Mouse (Mus musculus): ENCODE measurements around the gene Numa1. TPM values are rescaled to one million over a fixed set of nuclear protein-coding genes. Genes with fewer than 3 reads are reported as not detected.

Numa1 gene
- total and polyA plus RNA-seq, 2 experiments from 2014 or later, result 20.6 to 74.0 TPM

- Histone ChIP-seq H3K4me2 (ENCODE audit: low read depth, low read length, poor library complexity, severe bottlenecking) (peak overlapping the region; percentile 58), H3K27ac (ENCODE audit: low read depth, low read length) (peak overlapping the region; percentile 99), H3K27me3 (ENCODE audit: insufficient read depth, low read length) (no peaks in the 10 kb centered on the region), H3K9me3 (ENCODE audit: low read length) (no peaks in the 10 kb centered on the region), H3K9ac (replicated peaks; ENCODE audit: low read length, poor library complexity, severe bottlenecking) (peak overlapping the region; percentile 96), H3K36me3 (ENCODE audit: insufficient read depth, low read length) (no peaks in the 10 kb centered on the region), H3K4me1 (ENCODE audit: insufficient read depth, low read length) (peaks cover 12% of the 10 kb centered on the region; the same call in 1 of the 2 replicates), H3K4me3 (ENCODE audit: low read depth, low read length) (peak overlapping the region; percentile 77)
- DNase-seq (ENCODE audit: low spot score) (peak; percentile 97), ATAC-seq (ENCODE audit: low FRiP score) (peak; percentile 84)
- WGBS, result 0% methylated on average over 12 of the region's 17 CpGs
- TF ChIP-seq CTCF (IDR thresholded peaks at IDR 0.05), result no peak
These were observed 36.5 kb downstream of the Numa1 start for GRCm38 (mm10) chr7:101970429-101970775.

- Histone ChIP-seq H3K9me3 (ENCODE audit: low read length) (no peaks in the 10 kb centered on the region), H3K27me3 (ENCODE audit: insufficient read depth, low read length) (no peaks in the 10 kb centered on the region), H3K4me2 (ENCODE audit: low read depth, low read length, poor library complexity, severe bottlenecking) (peak overlapping the region; percentile 58), H3K4me1 (ENCODE audit: insufficient read depth, low read length) (peaks cover 12% of the 10 kb centered on the region; the same call in 1 of the 2 replicates), H3K36me3 (ENCODE audit: insufficient read depth, low read length) (no peaks in the 10 kb centered on the region), H3K9ac (replicated peaks; ENCODE audit: low read length, poor library complexity, severe bottlenecking) (peak overlapping the region; percentile 96), H3K4me3 (ENCODE audit: low read depth, low read length) (peak overlapping the region; percentile 77), H3K27ac (ENCODE audit: low read depth, low read length) (peak overlapping the region; percentile 99)
- WGBS, result under 1% methylated on average over 19 of the region's 19 CpGs
- peak; percentile 27 for TF ChIP-seq CTCF (IDR thresholded peaks at IDR 0.05)
- DNase-seq (ENCODE audit: low spot score) (peak; percentile 95), ATAC-seq (ENCODE audit: low FRiP score) (peak; percentile 81)
These were observed 37.0 kb downstream of the Numa1 start for GRCm38 (mm10) chr7:101970821-101971461.

GRCm38 (mm10) chr7:101971721-101972120 lies 37.8 kb downstream of the Numa1 start:
- peaks cover 12% of the 10 kb centered on the region; the same call in 1 of the 2 replicates for H3K4me1 ChIP-seq (ENCODE audit: insufficient read depth, low read length)
- H3K9ac ChIP-seq (replicated peaks; ENCODE audit: low read length, poor library complexity, severe bottlenecking), result peak overlapping the region; percentile 96
- 53% methylated on average over 2 of the region's 2 CpGs for WGBS
- no peaks in the 10 kb centered on the region for H3K27me3 ChIP-seq (ENCODE audit: insufficient read depth, low read length)
- TF ChIP-seq CTCF (IDR thresholded peaks at IDR 0.05), result no peak
- ATAC-seq (ENCODE audit: low FRiP score) (no peak), DNase-seq (ENCODE audit: low spot score) (no peak)
- peak overlapping the region; percentile 77; the same call in 1 of the 2 replicates for H3K4me3 ChIP-seq (ENCODE audit: low read depth, low read length)
- no peaks in the 10 kb centered on the region for H3K36me3 ChIP-seq (ENCODE audit: insufficient read depth, low read length)
- peak overlapping the region; percentile 58 for H3K4me2 ChIP-seq (ENCODE audit: low read depth, low read length, poor library complexity, severe bottlenecking)
- H3K9me3 ChIP-seq (ENCODE audit: low read length), result no peaks in the 10 kb centered on the region
- H3K27ac ChIP-seq (ENCODE audit: low read depth, low read length), result peak overlapping the region; percentile 99

- no peak overlapping the region for H3K27ac ChIP-seq (ENCODE audit: low read depth, low read length)
- TF ChIP-seq CTCF (IDR thresholded peaks at IDR 0.05), result no peak
- no peak overlapping the region for H3K9ac ChIP-seq (replicated peaks; ENCODE audit: low read length, poor library complexity, severe bottlenecking)
- no peak overlapping the region for H3K4me2 ChIP-seq (ENCODE audit: low read depth, low read length, poor library complexity, severe bottlenecking)
- H3K36me3 ChIP-seq (ENCODE audit: insufficient read depth, low read length), result no peaks in the 10 kb centered on the region
- 86% methylated on average over 3 of the region's 3 CpGs for WGBS
- no peak overlapping the region for H3K4me3 ChIP-seq (ENCODE audit: low read depth, low read length)
- H3K9me3 ChIP-seq (ENCODE audit: low read length), result no peaks in the 10 kb centered on the region
- H3K4me1 ChIP-seq (ENCODE audit: insufficient read depth, low read length), result peaks cover 11% of the 10 kb centered on the region; the same call in 1 of the 2 replicates
- no peak for ATAC-seq (ENCODE audit: low FRiP score)
- H3K27me3 ChIP-seq (ENCODE audit: insufficient read depth, low read length), result no peaks in the 10 kb centered on the region
- no peak for DNase-seq (ENCODE audit: low spot score)
These were observed 39.8 kb downstream of the Numa1 start for GRCm38 (mm10) chr7:101973730-101974129.

GRCm38 (mm10) chr7:101974505-101974904 lies 40.6 kb downstream of the Numa1 start:
- no peak overlapping the region for H3K9ac ChIP-seq (replicated peaks; ENCODE audit: low read length, poor library complexity, severe bottlenecking)
- H3K4me2 ChIP-seq (ENCODE audit: low read depth, low read length, poor library complexity, severe bottlenecking), result no peak overlapping the region
- no peaks in the 10 kb centered on the region for H3K27me3 ChIP-seq (ENCODE audit: insufficient read depth, low read length)
- H3K9me3 ChIP-seq (ENCODE audit: low read length), result no peaks in the 10 kb centered on the region
- TF ChIP-seq CTCF (IDR thresholded peaks at IDR 0.05), result no peak
- H3K4me1 ChIP-seq (ENCODE audit: insufficient read depth, low read length), result 0 out of 2 replicates have a peak, but pooled peaks cover 7% of the 10 kb centered on the region
- H3K27ac ChIP-seq (ENCODE audit: low read depth, low read length), result no peak overlapping the region
- ATAC-seq (ENCODE audit: low FRiP score), result no peak
- H3K36me3 ChIP-seq (ENCODE audit: insufficient read depth, low read length), result no peaks in the 10 kb centered on the region
- WGBS, result 75% methylated on average over 2 of the region's 2 CpGs
- H3K4me3 ChIP-seq (ENCODE audit: low read depth, low read length), result no peak overlapping the region
- no peak for DNase-seq (ENCODE audit: low spot score)

GRCm38 (mm10) chr7:101982735-101983134 lies 48.8 kb downstream of the Numa1 start:
- H3K27me3 ChIP-seq (ENCODE audit: insufficient read depth, low read length), result no peaks in the 10 kb centered on the region
- H3K36me3 ChIP-seq (ENCODE audit: insufficient read depth, low read length), result peaks cover 9% of the 10 kb centered on the region
- no peaks in the 10 kb centered on the region for H3K4me1 ChIP-seq (ENCODE audit: insufficient read depth, low read length)
- H3K9ac ChIP-seq (replicated peaks; ENCODE audit: low read length, poor library complexity, severe bottlenecking), result no peak overlapping the region
- no peak for TF ChIP-seq CTCF (IDR thresholded peaks at IDR 0.05)
- ATAC-seq (ENCODE audit: low FRiP score) (no peak), DNase-seq (ENCODE audit: low spot score) (no peak)
- no peak overlapping the region for H3K27ac ChIP-seq (ENCODE audit: low read depth, low read length)
- no peak overlapping the region for H3K4me2 ChIP-seq (ENCODE audit: low read depth, low read length, poor library complexity, severe bottlenecking)
- 94% methylated on average over 1 of the region's 1 CpGs for WGBS
- no peak overlapping the region for H3K4me3 ChIP-seq (ENCODE audit: low read depth, low read length)
- H3K9me3 ChIP-seq (ENCODE audit: low read length), result no peaks in the 10 kb centered on the region
